Mouse (Mus musculus) neural tube, embryonic 14.5 days (tissue): ENCODE measurements at regions not wholly inside any gene's neighbourhood (a gene's known extent, or its start where the extent isn't known, plus 50 kb on each side); places are given as distances from the start of the nearest gene placed in this dataset.

Source experiments
- ATAC-seq: fragments of 200-750 bp; cut with Nextera tagmentation; 2 replicates; pipeline ENCODE4 v1.8.0; 2017; ENCODE audit warnings: low read depth, mild to moderate bottlenecking, moderate TSS enrichment, moderate library complexity
- H3K27ac ChIP-seq: fragments of 300-500 bp; sonication (generic); 2 replicates; pipeline ENCODE4 v1.5.1; 2014; ENCODE audit warnings: low read depth, mild to moderate bottlenecking, control low read depth, low read length, moderate library complexity, mixed read lengths
- H3K27me3 ChIP-seq: fragments of 300-500 bp; sonication (generic); 2 replicates; pipeline ENCODE4 v1.6.1; 2014; ENCODE audit warnings: low read length; ENCODE audit not compliant: control insufficient read depth, insufficient read depth
- H3K36me3 ChIP-seq: fragments of 300-500 bp; sonication (generic); 2 replicates; pipeline ENCODE4 v1.6.1; 2014; ENCODE audit warnings: low read length, mixed read lengths; ENCODE audit not compliant: control insufficient read depth, insufficient read depth
- H3K4me1 ChIP-seq: fragments of 300-500 bp; sonication (generic); 2 replicates; pipeline ENCODE4 v1.6.1; 2014; ENCODE audit warnings: low read length; ENCODE audit not compliant: control insufficient read depth, insufficient read depth
- H3K4me2 ChIP-seq: fragments of 300-500 bp; sonication (generic); 2 replicates; pipeline ENCODE4 v1.6.1; 2014; ENCODE audit warnings: mild to moderate bottlenecking, low read depth, low read length, control low read depth
- H3K4me3 ChIP-seq: fragments of 300-500 bp; sonication (generic); 2 replicates; pipeline ENCODE4 v1.5.1; 2014; ENCODE audit warnings: low read depth, low read length, control low read depth, mixed read lengths
- H3K9ac ChIP-seq: fragments of 300-500 bp; sonication (generic); replicated peaks from 2 replicates; pipeline ENCODE4 v1.6.1; 2014; ENCODE audit warnings: low read depth, mild to moderate bottlenecking, control low read depth, low read length, mixed read lengths
- H3K9me3 ChIP-seq: fragments of 300-500 bp; sonication (generic); 2 replicates; pipeline ENCODE4 v1.6.1; 2016; ENCODE audit warnings: low read length; ENCODE audit not compliant: control insufficient read depth
- WGBS: fragments of 180-500 bp; shearing (Covaris S2); extraction: QIAGEN DNeasy Blood & Tissue Kit; methylation state at CpG from one replicate; pipeline ENCODE4 v1.1.7; 2014; 5-methylcytosine and 5-hydroxymethylcytosine counted together

GRCm38 (mm10) chr19:14736514-14736913 is 138.7 kb upstream of the Tle4 start:
- no peak overlapping the region for H3K9ac ChIP-seq
- no peak for ATAC-seq
- 88% methylated on average over 1 of the region's 1 CpGs for WGBS

GRCm38 (mm10) chr19:14725329-14725728 is 127.5 kb upstream of the Tle4 start:
- no peaks in the 10 kb centered on the region for H3K27me3 ChIP-seq
- no peaks in the 10 kb centered on the region for H3K4me1 ChIP-seq
- no peak for ATAC-seq
- 21% methylated on average over 3 of the region's 3 CpGs for WGBS
- no peaks in the 10 kb centered on the region for H3K9me3 ChIP-seq
- H3K27ac ChIP-seq, result no peak overlapping the region
- no peaks in the 10 kb centered on the region for H3K36me3 ChIP-seq
- H3K9ac ChIP-seq, result no peak overlapping the region
- no peak overlapping the region for H3K4me3 ChIP-seq
- no peak overlapping the region for H3K4me2 ChIP-seq

More at GRCm38 (mm10) chr19:14736514-14736913, 138.7 kb upstream of the Tle4 start:
- H3K4me3 ChIP-seq, result no peak overlapping the region
- H3K9me3 ChIP-seq, result no peaks in the 10 kb centered on the region
- H3K27me3 ChIP-seq, result no peaks in the 10 kb centered on the region
- no peak overlapping the region for H3K27ac ChIP-seq
- H3K36me3 ChIP-seq, result no peaks in the 10 kb centered on the region
- H3K4me2 ChIP-seq, result no peak overlapping the region
- no peaks in the 10 kb centered on the region for H3K4me1 ChIP-seq

GRCm38 (mm10) chr19:14724637-14725036 is 126.8 kb upstream of the Tle4 start:
- no peaks in the 10 kb centered on the region for H3K4me1 ChIP-seq
- 72% methylated on average over 4 of the region's 4 CpGs for WGBS
- no peak overlapping the region for H3K27ac ChIP-seq
- H3K9me3 ChIP-seq, result no peaks in the 10 kb centered on the region
- H3K36me3 ChIP-seq, result no peaks in the 10 kb centered on the region
- H3K27me3 ChIP-seq, result no peaks in the 10 kb centered on the region
- no peak for ATAC-seq
- no peak overlapping the region for H3K4me3 ChIP-seq
- H3K4me2 ChIP-seq, result no peak overlapping the region
- no peak overlapping the region for H3K9ac ChIP-seq

- no peak overlapping the region for H3K4me3 ChIP-seq
- no peaks in the 10 kb centered on the region for H3K4me1 ChIP-seq
- H3K9ac ChIP-seq, result no peak overlapping the region
- 98% methylated on average over 2 of the region's 2 CpGs for WGBS
- H3K27ac ChIP-seq, result no peak overlapping the region
- no peak overlapping the region for H3K4me2 ChIP-seq
- H3K27me3 ChIP-seq, result no peaks in the 10 kb centered on the region
- H3K36me3 ChIP-seq, result no peaks in the 10 kb centered on the region
- no peaks in the 10 kb centered on the region for H3K9me3 ChIP-seq
- no peak for ATAC-seq
Observed at GRCm38 (mm10) chr19:14705791-14706190, 107.9 kb upstream of the Tle4 start.

GRCm38 (mm10) chr19:14701116-14701515 is 103.3 kb upstream of the Tle4 start:
- no peaks in the 10 kb centered on the region for H3K27me3 ChIP-seq
- WGBS, result 69% methylated on average over 4 of the region's 4 CpGs
- H3K9ac ChIP-seq, result no peak overlapping the region
- no peak overlapping the region for H3K4me2 ChIP-seq
- H3K9me3 ChIP-seq, result no peaks in the 10 kb centered on the region
- no peak overlapping the region for H3K27ac ChIP-seq
- H3K4me3 ChIP-seq, result no peak overlapping the region
- no peaks in the 10 kb centered on the region for H3K4me1 ChIP-seq
- H3K36me3 ChIP-seq, result no peaks in the 10 kb centered on the region
- no peak for ATAC-seq

GRCm38 (mm10) chr19:14695369-14695768 is 97.5 kb upstream of the Tle4 start:
- no peak overlapping the region for H3K4me3 ChIP-seq
- no peaks in the 10 kb centered on the region for H3K4me1 ChIP-seq
- H3K27me3 ChIP-seq, result no peaks in the 10 kb centered on the region
- no peak overlapping the region for H3K4me2 ChIP-seq
- 90% methylated on average over 10 of the region's 10 CpGs for WGBS
- no peak for ATAC-seq
- no peak overlapping the region for H3K9ac ChIP-seq
- H3K9me3 ChIP-seq, result no peaks in the 10 kb centered on the region
- no peaks in the 10 kb centered on the region for H3K36me3 ChIP-seq
- H3K27ac ChIP-seq, result no peak overlapping the region

- no peak overlapping the region for H3K27ac ChIP-seq
- H3K36me3 ChIP-seq, result no peaks in the 10 kb centered on the region
- H3K4me3 ChIP-seq, result no peak overlapping the region
- no peaks in the 10 kb centered on the region for H3K27me3 ChIP-seq
- no peak overlapping the region for H3K4me2 ChIP-seq
- no peaks in the 10 kb centered on the region for H3K4me1 ChIP-seq
- ATAC-seq, result no peak
- H3K9ac ChIP-seq, result no peak overlapping the region
- H3K9me3 ChIP-seq, result no peaks in the 10 kb centered on the region
Observed at GRCm38 (mm10) chr19:14692183-14692582, 94.3 kb upstream of the Tle4 start.

GRCm38 (mm10) chr19:14685628-14686027 is 87.8 kb upstream of the Tle4 start:
- Histone ChIP-seq H3K4me1 (no peaks in the 10 kb centered on the region), H3K4me3 (no peak overlapping the region), H3K27ac (no peak overlapping the region), H3K36me3 (no peaks in the 10 kb centered on the region), H3K9me3 (no peaks in the 10 kb centered on the region), H3K4me2 (no peak overlapping the region), H3K27me3 (no peaks in the 10 kb centered on the region), H3K9ac (no peak overlapping the region)
- ATAC-seq, result no peak
- 90% methylated on average over 1 of the region's 1 CpGs for WGBS

GRCm38 (mm10) chr19:14684669-14685068 is 86.8 kb upstream of the Tle4 start:
- ATAC-seq, result no peak
- no peak overlapping the region for H3K4me2 ChIP-seq
- H3K27me3 ChIP-seq, result no peaks in the 10 kb centered on the region
- H3K36me3 ChIP-seq, result no peaks in the 10 kb centered on the region
- no peaks in the 10 kb centered on the region for H3K9me3 ChIP-seq
- no peak overlapping the region for H3K4me3 ChIP-seq
- no peak overlapping the region for H3K27ac ChIP-seq
- no peak overlapping the region for H3K9ac ChIP-seq
- no peaks in the 10 kb centered on the region for H3K4me1 ChIP-seq
- 85% methylated on average over 3 of the region's 3 CpGs for WGBS

GRCm38 (mm10) chr19:14681306-14681705 is 83.5 kb upstream of the Tle4 start:
- H3K36me3 ChIP-seq, result no peaks in the 10 kb centered on the region
- no peak for ATAC-seq
- no peak overlapping the region for H3K27ac ChIP-seq
- no peak overlapping the region for H3K9ac ChIP-seq
- H3K9me3 ChIP-seq, result no peaks in the 10 kb centered on the region
- H3K4me1 ChIP-seq, result no peaks in the 10 kb centered on the region
- 67% methylated on average over 11 of the region's 11 CpGs for WGBS
- H3K27me3 ChIP-seq, result no peaks in the 10 kb centered on the region
- H3K4me3 ChIP-seq, result no peak overlapping the region
- H3K4me2 ChIP-seq, result no peak overlapping the region
